Mouse (Mus musculus) adrenal gland, postnatal 14 days (tissue): ENCODE measurements around the gene Gprin1. TPM values are rescaled to one million over a fixed set of nuclear protein-coding genes. Genes with fewer than 3 reads are reported as not detected.
A peak's percentile ranks its signal among the peaks of the same experiment; 100 is the strongest.

Experiments
- DNase-seq: peaks from one replicate; pipeline ENCODE4 v3.0.0; 2021; ENCODE audit warnings: mixed read lengths
- total RNA-seq: library from RNA; stranded (reverse); gene quantifications from 2 replicates; pipeline ENCODE4 v1.2.3, GENCODE M21; 2021

Gene Gprin1
- total RNA-seq, 1 experiment from 2014 or later = 3.5 TPM

DNA sequence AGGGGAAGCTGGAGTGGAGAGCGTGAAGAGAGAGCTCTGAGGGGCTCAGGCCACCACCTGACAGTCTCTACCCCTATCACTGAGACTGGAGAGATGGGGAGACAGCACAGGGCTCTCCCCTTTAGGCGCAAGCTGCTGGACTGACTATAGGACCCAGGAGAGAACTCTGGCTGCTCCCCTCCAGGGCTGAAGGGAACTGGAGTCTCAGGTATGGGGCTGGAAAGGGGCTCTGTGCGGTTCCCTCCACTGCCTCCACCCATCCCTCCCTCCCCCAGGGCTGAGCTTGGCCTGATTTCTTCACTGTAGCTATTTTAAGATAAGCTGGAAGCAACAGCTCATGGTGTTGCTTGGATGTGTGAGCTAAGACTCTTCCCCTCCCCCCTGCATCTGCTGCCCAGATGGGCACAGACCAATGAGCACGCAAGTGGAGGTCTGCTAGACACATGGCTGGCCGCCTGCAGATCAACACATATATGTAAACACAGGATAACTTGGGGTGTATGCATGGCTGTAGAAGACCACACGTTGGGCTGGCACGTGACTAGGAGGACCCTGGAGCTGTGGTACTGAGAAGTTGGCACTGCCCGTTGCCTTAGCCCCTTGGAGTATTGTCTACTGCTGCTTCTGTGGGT lies 10.6 kb upstream of the Gprin1 start:
- DNase-seq = no peak

- no peak for DNase-seq
Measured at GRCm38 (mm10) chr13:54759496-54759895, 9.8 kb upstream of the Gprin1 start.

DNA sequence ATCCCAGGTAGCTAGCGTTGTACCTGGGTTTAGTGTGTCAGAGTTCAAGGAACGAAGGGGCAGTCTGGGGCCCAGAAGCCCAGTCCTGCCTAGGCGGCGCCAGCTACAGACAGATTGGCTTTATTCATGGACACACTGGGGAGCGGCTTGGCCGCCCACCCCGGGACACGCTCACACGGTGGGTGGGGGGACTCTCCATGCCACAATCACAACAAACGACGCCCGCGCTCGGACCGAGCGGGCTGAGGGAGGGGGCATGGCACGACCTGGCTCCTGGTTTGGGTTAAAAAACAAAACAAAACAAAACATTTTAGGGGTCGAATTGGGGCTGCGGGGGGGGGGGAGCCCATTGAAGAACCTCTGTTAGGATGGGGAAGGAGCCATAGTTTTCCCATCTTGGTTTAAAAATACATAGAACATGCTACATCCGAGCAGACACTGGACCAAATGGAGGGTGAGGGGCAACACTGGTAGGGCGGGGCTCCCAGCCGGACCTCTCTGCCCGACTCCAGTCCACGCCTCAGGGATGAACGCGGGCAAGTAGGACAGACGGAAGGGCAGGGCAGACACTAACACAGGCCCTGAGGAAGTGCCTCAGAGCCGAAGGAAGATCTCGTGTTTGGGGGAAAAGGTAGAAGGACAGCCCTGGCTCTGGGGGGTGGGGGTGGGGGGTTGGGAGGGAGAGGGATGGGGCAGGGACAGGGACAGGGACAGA lies 9.2 kb upstream of the Gprin1 start:
- no peak for DNase-seq

- DNase-seq = peak; percentile 92
Measured at GRCm38 (mm10) chr13:54758045-54758755, 8.5 kb upstream of the Gprin1 start.

DNA sequence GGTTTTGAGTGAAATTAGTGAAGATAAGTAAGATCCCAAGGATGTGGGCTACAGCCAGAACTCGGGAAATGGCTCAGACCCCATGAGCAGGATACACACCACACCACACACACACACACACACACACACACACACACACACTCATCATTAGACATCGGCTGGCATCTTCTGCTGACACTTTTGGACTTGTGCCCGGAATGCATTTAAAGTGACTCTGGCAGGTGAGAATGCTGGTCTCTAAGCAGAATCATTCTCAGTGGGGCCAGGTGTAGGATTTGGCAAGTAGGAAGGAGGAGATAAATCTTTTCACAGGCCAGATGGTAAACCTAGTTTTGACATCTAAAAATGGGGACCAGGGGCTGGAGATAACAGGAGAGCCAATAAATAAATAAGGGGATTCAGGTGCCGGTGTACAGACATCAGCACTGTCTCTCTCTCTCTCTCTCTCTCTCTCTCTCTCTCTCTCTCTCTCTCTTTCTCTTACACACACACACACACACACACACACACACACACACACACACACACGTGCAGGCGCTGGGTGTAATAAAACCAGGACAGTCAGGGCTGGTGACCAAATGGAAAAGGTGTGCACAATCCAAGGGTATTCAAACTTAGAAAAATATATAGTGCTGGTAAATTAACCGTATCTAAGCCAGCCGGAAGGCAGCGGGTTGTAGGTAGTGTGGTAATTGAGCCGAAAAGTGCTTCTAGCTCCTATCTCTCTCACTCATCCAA lies 7.6 kb upstream of the Gprin1 start:
- no peak for DNase-seq

DNA sequence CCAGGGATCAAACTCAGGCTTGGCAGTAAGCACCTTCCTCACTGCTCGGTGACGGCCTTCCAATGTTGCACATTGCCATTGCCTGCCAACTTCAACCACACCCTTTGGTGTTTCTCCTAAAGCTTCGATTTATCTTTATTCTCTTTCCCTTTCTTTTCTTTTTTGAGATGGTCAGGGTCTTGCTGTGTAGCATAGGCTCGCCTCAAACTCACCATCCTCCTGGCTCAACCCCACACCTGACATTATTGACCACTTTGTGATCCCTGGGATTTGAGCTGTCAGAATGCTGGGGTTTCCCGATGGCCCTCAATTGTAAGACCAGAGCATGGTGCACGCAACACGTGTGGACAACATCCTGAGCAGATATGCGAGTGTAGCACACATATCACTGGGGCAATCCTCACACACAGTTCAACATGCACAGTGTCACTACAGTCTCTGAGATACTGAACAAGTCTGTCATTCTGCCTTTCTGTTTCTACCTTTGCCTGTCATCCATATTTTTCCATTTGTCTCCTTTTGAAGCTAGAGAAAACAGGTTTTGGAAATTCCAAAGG lies 6.6 kb upstream of the Gprin1 start:
- no peak for DNase-seq

DNA sequence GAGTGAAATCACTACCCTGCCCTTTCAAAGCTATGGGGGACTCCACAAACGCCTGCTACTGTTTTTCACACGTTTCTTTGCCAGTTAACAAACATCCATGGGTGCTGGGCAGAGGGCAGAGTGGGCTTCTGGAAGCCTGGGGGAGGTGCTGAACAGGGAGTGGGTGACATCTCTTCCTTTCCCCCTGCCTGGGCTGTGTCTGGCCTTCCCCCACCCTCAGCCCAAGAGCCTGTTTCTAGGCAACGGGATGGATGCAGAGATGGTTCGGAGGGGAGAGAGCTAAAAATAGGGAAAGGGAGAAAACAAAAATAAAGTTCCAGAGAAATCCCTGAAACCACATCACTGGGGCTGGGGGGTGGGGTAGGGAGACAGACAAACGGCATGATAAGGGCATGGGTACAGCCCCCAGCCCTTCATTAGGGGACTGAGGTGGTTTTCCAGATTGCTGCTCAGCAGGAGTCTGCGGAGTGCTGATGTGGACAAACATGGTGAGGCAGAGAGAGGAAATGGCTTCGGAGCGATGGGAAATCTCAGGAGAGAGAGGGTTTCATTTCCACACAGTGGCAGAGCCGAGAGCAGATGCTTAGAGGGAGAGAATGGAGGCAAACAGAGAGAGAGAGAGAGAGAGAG lies 5.6 kb upstream of the Gprin1 start:
- DNase-seq = no peak

- DNase-seq = peak; percentile 39
Measured at GRCm38 (mm10) chr13:54754169-54755080, 4.8 kb upstream of the Gprin1 start.

DNA sequence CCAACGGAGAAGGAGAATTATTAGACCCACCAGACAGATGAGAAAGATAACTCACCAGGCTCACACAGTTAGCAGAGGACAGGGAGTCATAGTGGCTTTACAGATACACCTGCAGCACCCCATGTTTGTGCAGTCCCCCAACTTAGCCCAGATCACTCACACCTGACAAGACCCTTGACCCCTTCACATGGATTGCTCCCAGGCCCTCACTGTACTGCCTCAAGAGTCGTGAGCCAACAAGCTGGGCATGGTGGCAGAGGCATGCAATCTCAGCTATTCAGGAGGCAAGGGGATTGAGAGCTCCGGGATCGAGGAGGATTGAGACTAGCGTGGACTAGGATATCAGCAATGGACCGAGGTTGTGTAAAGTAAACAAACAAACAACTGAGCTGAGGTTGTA lies 4.1 kb upstream of the Gprin1 start:
- DNase-seq = no peak

DNA sequence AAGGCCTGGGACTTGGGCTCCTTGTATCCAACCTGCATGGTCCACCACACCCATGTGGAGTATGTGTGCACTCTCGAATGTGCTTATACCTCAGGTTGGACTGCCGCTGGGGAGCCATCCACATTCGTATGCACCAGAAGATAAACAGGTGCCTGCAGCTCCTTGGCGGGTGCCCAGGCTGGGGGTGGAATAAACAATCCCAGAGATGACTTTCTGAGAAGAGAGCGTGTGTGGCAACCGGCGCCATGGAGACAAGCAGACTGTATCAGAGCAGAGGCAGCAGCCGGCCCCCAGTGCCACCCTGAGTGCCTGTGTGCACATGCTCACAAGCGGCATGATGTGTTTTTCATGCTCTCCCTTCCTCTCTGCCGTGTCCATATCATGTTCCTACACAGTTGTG lies 3.0 kb upstream of the Gprin1 start:
- DNase-seq = peak; percentile 42

DNA sequence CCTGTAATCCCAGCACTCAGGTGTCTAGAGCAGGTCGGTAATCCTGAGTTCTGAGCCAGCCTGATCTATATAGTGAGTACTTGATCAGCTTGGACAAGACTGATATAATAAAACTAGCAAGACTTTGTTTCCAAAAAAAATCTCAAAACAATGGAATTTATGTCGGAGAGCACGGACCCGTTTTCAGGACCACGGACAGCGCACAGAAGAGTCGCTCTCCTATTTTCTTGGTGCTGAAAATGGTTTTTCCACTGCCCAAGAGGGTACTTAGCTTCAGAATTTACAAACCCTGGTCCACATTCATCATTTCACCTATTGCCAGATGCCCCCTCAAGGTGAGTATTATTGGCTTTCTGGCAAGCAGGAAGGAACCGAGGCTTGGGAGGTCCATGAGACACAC lies 1.0 kb upstream of the Gprin1 start:
- DNase-seq = peak; percentile 68

DNA sequence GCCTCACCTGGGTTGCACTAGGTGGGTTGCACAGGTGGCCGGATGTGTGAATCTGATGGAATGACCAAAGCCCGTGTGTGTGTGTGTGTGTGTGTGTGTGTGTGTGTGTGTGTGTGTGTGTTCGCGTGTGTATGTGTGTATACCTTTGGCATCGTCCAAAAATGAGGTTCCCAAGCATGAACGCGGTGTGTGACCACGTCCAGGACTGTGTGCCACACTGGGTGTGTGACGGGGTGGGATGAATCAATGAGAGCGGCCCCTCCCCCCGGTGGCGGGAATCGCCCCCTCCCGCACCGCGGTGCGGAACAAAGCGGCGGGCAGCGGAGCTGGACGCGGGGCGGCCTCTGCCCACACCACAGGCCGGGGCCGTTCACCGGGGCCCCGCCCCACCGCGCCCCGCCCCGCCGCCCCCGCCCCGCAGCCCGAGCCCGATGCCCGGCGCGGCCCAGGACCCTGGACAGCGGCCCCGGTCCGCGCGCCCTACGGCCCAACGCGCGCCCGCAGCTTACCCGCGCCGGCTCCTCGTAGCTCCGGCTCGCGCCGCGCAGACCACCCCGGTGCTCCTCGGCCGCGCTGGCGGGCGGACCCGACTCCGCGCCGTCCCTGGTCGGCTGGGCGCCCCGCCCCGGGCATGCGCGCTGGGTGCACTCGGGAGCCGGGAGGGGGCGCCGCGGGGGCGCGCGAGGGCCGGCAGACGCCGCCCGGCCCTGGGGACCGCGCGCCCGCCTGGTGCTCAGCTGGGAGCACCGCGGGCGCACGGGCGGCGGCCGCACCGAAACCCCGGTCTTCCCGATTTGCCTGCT lies 412 bp downstream of the Gprin1 start:
- peak; percentile 73 for DNase-seq

- no peak for DNase-seq
Measured at GRCm38 (mm10) chr13:54748721-54749060, 983 bp downstream of the Gprin1 start.

GRCm38 (mm10) chr13:54748190-54748589 lies 1.5 kb downstream of the Gprin1 start:
- DNase-seq = no peak

- DNase-seq = no peak
Measured at GRCm38 (mm10) chr13:54746896-54747295, 2.8 kb downstream of the Gprin1 start.

DNA sequence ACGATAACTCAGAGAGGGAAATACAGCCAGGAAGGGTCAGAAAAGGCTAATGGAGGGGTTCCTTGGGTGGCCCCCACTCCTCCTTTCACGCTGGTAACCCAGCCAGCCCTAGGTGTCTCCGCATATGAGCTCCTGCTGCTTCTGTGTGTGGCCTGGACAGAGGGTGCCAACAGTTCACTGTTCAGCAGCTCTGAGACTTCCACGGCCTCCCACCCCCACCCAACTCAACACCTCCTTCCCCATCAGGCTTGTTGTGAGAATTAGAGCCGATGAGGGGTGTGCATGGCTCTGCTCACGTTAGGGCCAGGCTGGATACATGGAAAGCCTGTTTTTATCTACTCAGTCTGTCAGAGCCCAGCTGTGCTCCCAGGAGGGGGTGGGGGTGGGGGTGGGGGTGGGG lies 3.6 kb downstream of the Gprin1 start:
- no peak for DNase-seq

- peak; percentile 37 for DNase-seq
Measured at GRCm38 (mm10) chr13:54738213-54738601, 11.5 kb downstream of the Gprin1 start.

- peak; percentile 57 for DNase-seq
Measured at GRCm38 (mm10) chr13:54737488-54738212, 12.0 kb downstream of the Gprin1 start.

DNA sequence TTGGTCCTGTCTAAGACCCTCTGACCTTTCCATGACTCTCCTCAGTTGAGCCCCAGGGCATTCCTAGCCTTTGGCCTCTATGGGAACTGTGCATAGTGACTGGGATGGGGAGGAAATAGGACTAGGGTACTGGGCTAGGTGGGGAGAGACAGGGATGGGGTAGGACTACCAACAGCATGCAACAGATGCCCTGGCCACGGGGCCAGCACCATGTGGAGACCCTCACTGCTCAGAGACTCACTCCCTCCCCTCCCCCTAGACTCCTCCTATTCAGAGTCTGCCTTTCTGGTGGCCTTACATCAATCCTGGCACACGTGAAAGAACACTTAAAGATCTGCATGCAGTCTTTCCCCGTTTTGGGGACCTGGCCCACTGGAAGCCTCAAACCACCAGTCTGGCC lies 12.7 kb downstream of the Gprin1 start:
- no peak for DNase-seq
